In the genomic region with DNA sequence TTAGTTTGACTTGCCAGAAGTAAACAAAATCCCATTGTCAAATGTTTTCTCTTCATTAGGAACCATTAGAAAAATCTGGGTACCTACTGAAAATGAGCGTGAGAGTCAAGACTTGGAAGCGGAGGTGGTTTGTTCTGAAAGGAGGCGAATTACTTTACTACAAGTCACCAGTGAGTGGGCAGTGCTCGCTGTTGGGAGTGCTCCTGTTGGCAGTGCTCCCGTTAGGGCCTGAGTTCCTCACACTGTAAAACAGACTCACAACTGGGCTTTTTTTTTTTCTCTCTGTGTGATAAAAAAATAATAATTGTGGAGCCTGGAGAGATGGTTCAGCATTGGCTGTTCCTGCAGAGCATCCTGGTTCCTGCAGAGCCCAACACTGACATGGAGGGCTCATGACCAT, we compare ENCODE assay signal across 22 mouse cellular contexts. TPM values are rescaled to one million over a fixed set of nuclear protein-coding genes. Genes with fewer than 3 reads are reported as not detected.
A peak's percentile ranks its signal among the peaks of the same experiment; 100 is the strongest.
DNase-seq lines count a peak whose midpoint lies in the region; TF ChIP-seq lines count a peak whose summit lies in the region.
"Had no signal": no experiment of that assay in that cellular context is flagged by ENCODE, and none has a peak within 500 bp of the region (broad histone marks: within the 10 kb centered on the region; RNA-seq: fewer than 3 reads in every experiment).

No protein-coding gene starts in this region.

- no peaks in the 10 kb centered on the region for H3K79me2 ChIP-seq in myocyte (ENCODE audit: control insufficient read depth, insufficient read depth)

- TF ChIP-seq POLR2A in myocyte (IDR thresholded peaks at IDR 0.05; ENCODE audit: insufficient read length, low read depth), result no peak

- DNase-seq in heart, adult 11 months, result peak; percentile 80
- no peak for DNase-seq in heart, postnatal 36 days
- DNase-seq in left cerebral cortex, postnatal 25 days (ENCODE audit: low spot score in 2 of 2), result peak; percentile 17 to 62
- no peak for DNase-seq in left cerebral cortex, adult 9 months (ENCODE audit: low spot score in 2 of 2)
- peak; percentile 57 for DNase-seq in brain, adult 2 months (ENCODE audit: low read depth, low spot score)
- no peak for DNase-seq in ovary, adult 18-20 months (ENCODE audit: low spot score)
- DNase-seq: adrenal gland, adult 8-10 months; adrenal gland, postnatal 25 days; cerebellum, adult 18-20 months; cerebellum, adult 9-11 months; cerebellum, postnatal 25 days; forebrain, postnatal 0 days; gastrocnemius, postnatal 10 days; gastrocnemius, postnatal 36 days had no signal

- H3K4me2 ChIP-seq in myocyte (ENCODE audit: low read depth), result peak overlapping the region; percentile 81
- H3K4me2 ChIP-seq: embryonic facial prominence, embryonic 12.5 days; embryonic facial prominence, embryonic 15.5 days; forebrain, embryonic 13.5 days; heart, embryonic 11.5 days; hindbrain, embryonic 13.5 days had no signal

- no peaks in the 10 kb centered on the region for H3K27me3 ChIP-seq in myocyte (ENCODE audit: control insufficient read depth, insufficient read depth, insufficient read length)
- H3K27me3 ChIP-seq: embryonic facial prominence, embryonic 12.5 days; embryonic facial prominence, embryonic 15.5 days; forebrain, embryonic 13.5 days; hindbrain, embryonic 13.5 days had no signal

- H3ac ChIP-seq in myocyte (ENCODE audit: control insufficient read depth, insufficient read length), result no peak overlapping the region

- no peak overlapping the region for H3K4me3 ChIP-seq in myocyte
- H3K4me3 ChIP-seq: embryonic facial prominence, embryonic 12.5 days; embryonic facial prominence, embryonic 15.5 days; erythroblast, embryonic 14.5 days; forebrain, embryonic 13.5 days; hindbrain, embryonic 10.5 days; hindbrain, embryonic 13.5 days had no signal

- intact Hi-C loops in heart, postnatal 36 days (cut with DNase I), result no loop called here
- intact Hi-C loops in left cerebral cortex, postnatal 25 days (cut with DNase I), result no loop called here

- H3K36me3 ChIP-seq in myocyte (ENCODE audit: control insufficient read depth, insufficient read depth), result no peaks in the 10 kb centered on the region
- H3K36me3 ChIP-seq: hindbrain, embryonic 10.5 days; hindbrain, embryonic 13.5 days had no signal

TF ChIP-seq in myocyte, 11 proteins besides CTCF, POLR2A, EP300 and RAD21:
- TF ChIP-seq USF1 (IDR thresholded peaks at IDR 0.05; ENCODE audit: low read depth) (no peak), E2F4 (IDR thresholded peaks at IDR 0.05; ENCODE audit: insufficient read depth) (no peak), MYOD1 (IDR thresholded peaks at IDR 0.05; ENCODE audit: control insufficient read depth in 1 of 3, insufficient read length in 2 of 3, low read depth in 2 of 3) (no peak), MYOG (IDR thresholded peaks at IDR 0.05; ENCODE audit: control insufficient read depth in 1 of 3, insufficient read depth in 1 of 3, insufficient read length in 2 of 3, low read depth in 2 of 3) (no peak), REST (IDR thresholded peaks at IDR 0.05; ENCODE audit: insufficient read depth, insufficient read length) (no peak), SRF (IDR thresholded peaks at IDR 0.05; ENCODE audit: control insufficient read depth, insufficient read length, low read depth) (no peak), CEBPB (IDR thresholded peaks at IDR 0.05; ENCODE audit: insufficient read depth, poor library complexity, severe bottlenecking) (no peak), POLR2AphosphoS2 (IDR thresholded peaks at IDR 0.05; ENCODE audit: insufficient read length, low read depth) (no peak), TCF3 (IDR thresholded peaks at IDR 0.05; ENCODE audit: insufficient read length, low read depth) (no peak), TCF12 (IDR thresholded peaks at IDR 0.05; ENCODE audit: insufficient read depth, poor library complexity, severe bottlenecking) (no peak), MAX (IDR thresholded peaks at IDR 0.05; ENCODE audit: low read depth) (no peak)

RNA-seq across cellular contexts. Expression of a gene that starts 51.2 kb away (rescaled TPM):
- 1 to 10 TPM; 2.6 to 3.9 TPM for total RNA-seq in heart, postnatal 36 days (2021)
- 10 to 100 TPM; 18.5 to 20.4 TPM for total RNA-seq in left cerebral cortex, postnatal 25 days (2021)
- polyA plus RNA-seq in myocyte (2012; fragmentation: generic; extraction: Trizol), result 10.1 TPM
- polyA plus RNA-seq: erythroblast, embryonic 14.5 days had no signal

Comparison
In these comparisons a context has a peak if more than half of its experiments do, and no peak if none do; other contexts are left out.
1. DNase-seq: peak in heart, adult 11 months (single experiment), left cerebral cortex, postnatal 25 days (2 of 2) and brain, adult 2 months (single experiment); none in heart, postnatal 36 days (0 of 2), left cerebral cortex, adult 9 months (0 of 2) and ovary, adult 18-20 months (single experiment).